Mouse (Mus musculus): ENCODE results near the gene Myl10.
A peak's percentile ranks its signal among the peaks of the same experiment; 100 is the strongest.
"Not testable (repeated sequence)": the region's sequence is repeated elsewhere in the genome, so short reads cannot be mapped to it uniquely, and the experiment has no call there.

The Myl10 gene

DNA sequence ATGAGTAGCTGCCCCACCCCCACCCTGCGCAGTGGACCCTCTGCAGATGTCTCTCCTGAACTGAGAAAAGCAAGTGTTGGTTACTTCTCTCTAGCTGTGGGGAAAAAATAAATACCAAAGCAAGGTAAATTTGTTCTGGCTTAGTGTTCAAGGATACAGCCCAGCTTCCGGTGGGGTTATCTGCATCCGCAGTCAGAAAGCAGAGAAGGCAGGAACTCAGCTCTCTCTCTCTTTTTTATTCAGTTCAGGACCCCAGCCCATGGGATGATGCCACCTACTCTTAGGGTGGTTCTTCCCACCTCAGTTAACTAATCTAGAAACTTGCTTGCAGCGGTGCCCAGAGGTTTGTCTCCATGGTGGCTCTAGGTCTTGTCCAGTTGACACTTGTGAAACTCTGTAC, at the start of gene Myl10:
Gene Myl10, plus strand, starts transcription at position 363 of the 400 bp plus-strand sequence.
- no peak for DNase-seq

GRCm38 (mm10) chr5:136646731-136647328, 46.1 kb upstream of the Myl10 start:
- DNase-seq = no peak

- DNase-seq = no peak
Measured at GRCm38 (mm10) chr5:136649071-136649470, 43.9 kb upstream of the Myl10 start.

- DNase-seq = no peak
Measured at GRCm38 (mm10) chr5:136649655-136650054, 43.3 kb upstream of the Myl10 start.

- no peak for DNase-seq
Measured at GRCm38 (mm10) chr5:136654481-136654880, 38.5 kb upstream of the Myl10 start.

- no peak for DNase-seq
Measured at GRCm38 (mm10) chr5:136656830-136657395, 36.0 kb upstream of the Myl10 start.

GRCm38 (mm10) chr5:136660721-136661120, 32.2 kb upstream of the Myl10 start:
- DNase-seq = not testable (repeated sequence)

DNA sequence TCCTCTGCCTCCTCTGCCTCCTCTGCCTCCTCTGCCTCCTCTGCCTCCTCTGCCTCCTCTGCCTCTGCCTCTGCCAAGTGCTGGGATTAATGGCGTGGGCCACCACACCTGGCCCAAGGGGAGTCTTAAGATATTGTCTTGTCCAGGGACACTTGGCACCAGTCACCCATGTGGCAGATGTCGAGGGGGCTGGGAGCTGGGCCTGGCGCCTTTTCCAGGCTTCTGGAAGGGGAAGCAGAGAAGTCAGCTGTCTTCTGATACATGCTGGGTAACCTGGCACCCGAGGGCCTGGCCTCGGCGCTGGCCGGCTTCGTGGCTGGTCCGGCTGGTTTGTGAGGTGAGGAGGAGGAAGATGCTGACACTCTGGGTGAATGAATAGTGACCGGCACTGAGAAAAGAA, 30.7 kb upstream of the Myl10 start:
- no peak for DNase-seq

GRCm38 (mm10) chr5:136662822-136663221, 30.1 kb upstream of the Myl10 start:
- no peak for DNase-seq

GRCm38 (mm10) chr5:136664497-136664896, 28.4 kb upstream of the Myl10 start:
- DNase-seq = peak; percentile 72

DNA sequence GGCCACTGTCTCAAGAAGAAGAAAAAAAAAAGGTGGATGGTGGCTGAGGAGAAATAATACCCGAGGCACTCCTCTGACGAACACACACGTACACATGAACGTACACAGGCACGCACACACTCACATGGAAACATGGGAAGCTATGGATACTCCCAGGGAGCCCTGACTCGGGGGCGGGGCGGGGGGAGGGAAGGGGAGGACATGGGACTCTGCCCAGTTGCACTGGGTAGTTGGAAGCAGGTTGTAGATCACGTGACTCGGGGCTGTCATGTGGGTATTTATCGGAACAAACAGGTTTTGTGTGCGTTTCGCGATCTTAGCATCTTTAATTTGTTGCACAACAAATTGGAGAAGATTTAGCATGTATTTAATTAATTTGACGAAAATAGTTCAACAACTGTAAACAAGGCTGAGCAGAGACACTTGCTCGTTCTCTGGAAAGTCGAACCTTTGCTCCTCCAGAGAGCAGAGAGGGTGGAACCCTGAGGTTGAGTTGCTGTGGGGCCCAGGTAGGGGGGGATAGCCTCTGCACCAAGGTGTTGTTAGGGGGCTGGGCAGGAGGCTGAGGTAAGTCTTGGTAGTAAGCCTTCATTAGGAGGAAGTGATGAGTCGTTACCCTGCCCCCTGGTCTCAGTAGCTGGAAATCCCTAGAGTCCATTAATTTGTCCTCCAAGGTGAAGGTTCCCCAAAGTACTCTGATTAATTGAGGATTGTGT, 16.5 kb upstream of the Myl10 start:
- DNase-seq = no peak

GRCm38 (mm10) chr5:136678840-136679348, 14.1 kb upstream of the Myl10 start:
- no peak for DNase-seq

DNA sequence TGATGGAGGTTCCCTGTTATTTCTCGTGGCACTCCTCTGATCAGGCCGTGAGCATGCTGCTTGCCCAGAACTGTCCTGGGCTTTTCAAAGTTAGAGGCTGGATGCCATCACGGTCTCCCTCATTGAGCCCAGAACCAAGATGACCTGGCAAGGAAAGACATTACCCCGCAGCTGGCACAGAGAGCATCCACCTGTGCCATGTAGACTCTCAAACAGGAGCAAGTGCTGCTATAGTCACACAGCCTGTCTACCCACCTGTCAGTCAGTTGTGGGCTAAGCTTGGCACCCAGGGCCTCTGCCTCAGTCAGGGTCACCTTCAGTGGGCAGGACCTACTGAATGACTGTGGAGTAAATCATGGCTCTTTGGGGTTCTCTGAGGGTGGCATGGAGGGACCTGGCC, 6.6 kb upstream of the Myl10 start:
- no peak for DNase-seq

- DNase-seq = no peak
Measured at GRCm38 (mm10) chr5:136687561-136687960, 5.4 kb upstream of the Myl10 start.

DNA sequence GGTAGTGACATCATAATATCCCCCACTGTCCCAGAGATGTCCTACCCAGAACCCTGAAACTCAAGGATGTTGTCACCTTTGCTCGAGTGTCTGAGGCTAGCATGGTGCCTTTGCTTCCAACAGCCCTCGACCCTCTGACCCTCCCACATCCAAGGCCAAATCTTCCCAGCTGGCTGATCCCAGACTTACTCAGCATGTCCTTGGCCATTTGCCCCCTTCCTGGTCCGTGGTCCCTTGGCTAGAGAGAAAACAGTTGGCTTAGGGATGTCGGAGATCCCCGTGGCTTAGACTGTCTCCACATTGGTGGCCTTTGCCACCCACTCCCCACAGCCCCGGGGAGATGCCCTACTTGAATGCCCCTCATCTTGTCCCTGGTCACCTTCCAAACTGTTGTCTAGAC, 4.1 kb upstream of the Myl10 start:
- no peak for DNase-seq

- DNase-seq = no peak
Measured at GRCm38 (mm10) chr5:136691170-136691569, 1.8 kb upstream of the Myl10 start.

DNA sequence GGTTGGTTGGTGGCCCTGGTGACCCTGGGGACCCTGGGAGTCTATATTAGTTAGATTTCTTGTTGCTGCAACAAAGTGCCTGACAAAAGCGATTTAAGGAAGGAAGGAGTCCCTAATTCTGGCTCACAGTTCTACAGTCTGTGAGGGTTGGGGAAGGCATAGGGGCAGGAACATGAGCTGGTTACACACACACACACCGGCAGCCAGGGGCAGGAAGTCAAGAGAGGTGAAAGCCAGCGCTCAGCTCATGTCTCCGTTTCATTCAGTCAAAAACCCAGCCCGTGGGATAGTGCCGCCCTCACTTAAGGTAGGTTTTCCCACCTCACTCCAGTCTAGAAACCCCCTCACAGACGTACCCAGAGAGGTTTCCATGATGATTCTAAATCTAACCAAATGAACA, 472 bp downstream of the Myl10 start:
- DNase-seq = no peak

GRCm38 (mm10) chr5:136694976-136695375, 2.0 kb downstream of the Myl10 start:
- DNase-seq = no peak

- no peak for DNase-seq
Measured at GRCm38 (mm10) chr5:136696516-136696915, 3.6 kb downstream of the Myl10 start.

- DNase-seq = no peak
Measured at GRCm38 (mm10) chr5:136697618-136698017, 4.7 kb downstream of the Myl10 start.

DNA sequence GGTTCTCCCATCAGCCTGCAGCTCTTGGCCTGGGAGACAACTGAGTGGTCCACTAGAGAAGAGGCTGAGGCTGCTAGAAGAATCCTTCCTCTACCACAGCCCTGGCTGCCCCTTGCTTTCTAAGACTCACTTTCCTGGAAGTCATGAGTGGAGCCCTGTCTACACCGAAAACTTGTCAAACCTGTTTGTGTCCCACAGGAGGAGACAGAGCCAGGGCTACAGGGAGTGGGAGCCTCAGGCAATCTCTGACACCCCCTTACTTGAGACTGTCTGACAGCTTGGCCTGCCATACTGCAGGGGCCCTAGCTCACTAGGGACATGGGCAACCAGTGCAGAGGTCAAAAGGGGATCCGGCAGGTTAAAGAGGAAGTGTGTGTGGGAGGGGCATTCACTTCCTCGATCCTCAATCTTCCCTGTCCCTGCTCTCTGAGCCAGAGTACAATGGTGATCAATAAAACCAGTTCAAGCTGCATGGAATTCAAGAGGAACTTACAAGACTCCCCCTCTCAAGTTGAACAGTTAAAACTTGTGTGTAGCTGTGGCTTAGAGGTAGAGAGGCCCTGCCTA, 9.3 kb downstream of the Myl10 start:
- no peak for DNase-seq

- peak; percentile 66 for DNase-seq
Measured at GRCm38 (mm10) chr5:136703751-136704150, 10.8 kb downstream of the Myl10 start.

GRCm38 (mm10) chr5:136704151-136704550, 11.2 kb downstream of the Myl10 start:
- DNase-seq = no peak

DNA sequence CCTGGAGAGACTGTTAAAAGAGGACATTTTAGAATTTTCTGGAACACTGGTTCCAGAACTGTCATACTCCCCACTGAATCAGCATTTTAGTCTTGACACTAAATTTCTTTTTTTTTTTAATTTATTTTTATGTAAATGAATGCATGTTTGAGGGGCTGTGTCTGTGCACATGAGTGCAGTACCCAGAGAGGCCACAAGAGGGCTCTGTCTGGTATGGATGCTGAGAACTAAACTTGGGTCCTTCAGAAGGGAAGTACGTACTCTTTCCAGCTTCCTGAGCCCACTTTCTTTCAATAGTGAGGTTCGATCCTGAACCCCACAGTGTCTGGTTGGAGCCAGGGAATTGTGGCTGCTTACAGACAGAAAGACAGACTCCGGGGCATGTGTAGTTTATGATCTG, 12.6 kb downstream of the Myl10 start:
- no peak for DNase-seq
